Mouse (Mus musculus): ENCODE data around the gene Gm49510.
A peak's percentile ranks its signal among the peaks of the same experiment; 100 is the strongest.

Gm49510 gene

GRCm38 (mm10) chr15:78899409-78899739 lies at the start of gene Gm49510:
Gm49510 (plus strand) TSS chr15:78899667.
- DNase-seq, result no peak

- DNase-seq, result no peak
These were observed 49.2 kb upstream of the Gm49510 start for GRCm38 (mm10) chr15:78850059-78850824.

GRCm38 (mm10) chr15:78850944-78851343 lies 48.5 kb upstream of the Gm49510 start:
- no peak for DNase-seq

- peak; percentile 85 for DNase-seq
These were observed 47.8 kb upstream of the Gm49510 start for GRCm38 (mm10) chr15:78851505-78852153.

- no peak for DNase-seq
These were observed 44.0 kb upstream of the Gm49510 start, which contains the start of gene Lgals2 for GRCm38 (mm10) chr15:78855303-78855965. Lgals2 (minus strand) TSS chr15:78855529.

GRCm38 (mm10) chr15:78857009-78857408 lies 42.5 kb upstream of the Gm49510 start:
- DNase-seq, result peak; percentile 69

- DNase-seq, result peak; percentile 84
These were observed 40.2 kb upstream of the Gm49510 start for GRCm38 (mm10) chr15:78859311-78859710.

GRCm38 (mm10) chr15:78859714-78860113 lies 39.8 kb upstream of the Gm49510 start:
- DNase-seq, result no peak

GRCm38 (mm10) chr15:78862280-78862679 lies 37.2 kb upstream of the Gm49510 start:
- no peak for DNase-seq

GRCm38 (mm10) chr15:78863154-78863553 lies 36.3 kb upstream of the Gm49510 start:
- DNase-seq, result no peak

GRCm38 (mm10) chr15:78863852-78864253 lies 35.6 kb upstream of the Gm49510 start:
- DNase-seq, result no peak

GRCm38 (mm10) chr15:78868398-78868797 lies 31.1 kb upstream of the Gm49510 start:
- DNase-seq, result no peak

GRCm38 (mm10) chr15:78868826-78869233 lies 30.6 kb upstream of the Gm49510 start:
- no peak for DNase-seq

GRCm38 (mm10) chr15:78869775-78870174 lies 29.7 kb upstream of the Gm49510 start:
- DNase-seq, result no peak

- DNase-seq, result no peak
These were observed 27.4 kb upstream of the Gm49510 start for GRCm38 (mm10) chr15:78872021-78872608.

GRCm38 (mm10) chr15:78873803-78874435 lies 25.5 kb upstream of the Gm49510 start:
- DNase-seq, result no peak

- no peak for DNase-seq
These were observed 24.5 kb upstream of the Gm49510 start for GRCm38 (mm10) chr15:78874989-78875388.

- DNase-seq, result no peak
These were observed 23.9 kb upstream of the Gm49510 start for GRCm38 (mm10) chr15:78875537-78875936.

- peak; percentile 87 for DNase-seq
These were observed 23.2 kb upstream of the Gm49510 start for GRCm38 (mm10) chr15:78876258-78876696.

- DNase-seq, result peak; percentile 95
These were observed 22.3 kb upstream of the Gm49510 start, which contains the start of gene Gga1 for GRCm38 (mm10) chr15:78876991-78877809. Gga1 (plus strand) TSS chr15:78877190.

- DNase-seq, result no peak
These were observed 21.6 kb upstream of the Gm49510 start for GRCm38 (mm10) chr15:78877810-78878390.
